Mouse (Mus musculus) lung, adult 18-20 months (tissue): ENCODE results near the gene Thy1.

Experiments
- DNase-seq, 2 experiments: peaks; one replicate each; pipeline ENCODE4 v3.0.0; 2022; ENCODE audit warnings: mixed read lengths in 2 of 2

Gene Thy1

DNA sequence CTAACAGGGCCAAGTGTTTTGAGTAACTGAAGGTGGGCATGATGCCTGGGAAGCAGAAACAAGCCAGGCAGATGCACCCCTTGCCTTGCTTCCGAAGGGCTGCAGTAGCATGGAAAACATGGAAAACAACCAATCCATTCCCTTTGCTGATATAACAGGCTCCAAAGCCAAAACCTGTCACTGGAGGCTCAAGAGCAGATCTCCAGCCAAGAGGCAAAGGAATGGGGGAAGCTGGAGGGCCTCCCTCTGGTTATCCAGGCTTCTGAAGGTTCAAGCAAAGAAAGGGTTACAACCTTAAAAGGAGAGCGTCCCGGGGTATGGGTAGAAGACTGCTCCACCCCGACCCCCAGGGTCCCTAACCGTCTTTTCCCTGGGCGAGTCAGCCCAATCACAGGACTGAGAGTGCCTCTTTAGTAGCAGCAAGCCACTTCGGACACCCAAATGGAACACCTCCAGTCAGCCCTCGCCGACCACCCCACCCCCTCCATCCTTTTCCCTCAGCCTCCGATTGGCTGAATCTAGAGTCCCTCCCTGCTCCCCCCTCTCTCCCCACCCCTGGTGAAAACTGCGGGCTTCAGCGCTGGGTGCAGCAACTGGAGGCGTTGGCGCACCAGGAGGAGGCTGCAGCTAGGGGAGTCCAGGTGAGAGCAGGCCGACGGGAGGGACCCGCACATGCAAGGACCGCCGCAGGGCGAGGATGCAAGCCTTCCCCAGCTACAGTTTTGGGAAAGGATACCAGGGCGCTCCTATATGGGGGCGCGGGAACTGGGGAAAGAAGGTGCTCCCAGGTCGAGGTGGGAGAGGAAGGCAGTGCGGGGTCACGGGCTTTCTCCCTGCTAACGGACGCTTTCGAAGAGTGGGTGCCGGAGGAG, at the start of gene Thy1:
Gene Thy1 (plus strand): TSS at position 549 of the 872 bp plus-strand sequence.
- peak in 1 of 2 experiments; percentile 12 for DNase-seq

GRCm38 (mm10) chr9:43997681-43998080, 45.5 kb upstream of the Thy1 start:
- no peak for DNase-seq

DNA sequence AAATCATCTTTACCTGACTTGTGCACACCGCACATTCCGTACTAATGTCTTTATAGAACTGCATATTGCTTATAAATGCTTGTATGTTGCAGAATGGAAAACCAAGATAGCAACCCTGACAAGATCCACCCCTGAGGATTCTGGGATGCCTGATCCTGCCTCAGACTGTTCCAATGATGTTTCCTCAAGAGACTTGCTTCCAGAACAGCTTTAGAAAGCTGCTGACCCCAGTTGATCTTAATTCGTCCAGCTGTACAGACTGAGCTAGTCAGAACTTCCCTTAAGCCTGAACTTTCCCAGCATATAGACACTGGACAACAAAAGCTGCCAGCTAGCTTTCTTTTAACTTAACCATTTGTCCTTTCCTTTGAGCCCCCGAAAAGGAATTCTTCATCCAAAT, 44.3 kb upstream of the Thy1 start:
- no peak for DNase-seq

- no peak for DNase-seq
Observed at GRCm38 (mm10) chr9:44004362-44004761, 38.8 kb upstream of the Thy1 start.

GRCm38 (mm10) chr9:44005305-44005704, 37.9 kb upstream of the Thy1 start:
- no peak for DNase-seq

- no peak for DNase-seq
Observed at GRCm38 (mm10) chr9:44007323-44007722, 35.9 kb upstream of the Thy1 start.

- DNase-seq, result no peak
Observed at GRCm38 (mm10) chr9:44007991-44008390, 35.2 kb upstream of the Thy1 start.

GRCm38 (mm10) chr9:44010900-44011299, 32.3 kb upstream of the Thy1 start:
- DNase-seq, result no peak

GRCm38 (mm10) chr9:44011668-44012067, 31.5 kb upstream of the Thy1 start:
- no peak for DNase-seq

DNA sequence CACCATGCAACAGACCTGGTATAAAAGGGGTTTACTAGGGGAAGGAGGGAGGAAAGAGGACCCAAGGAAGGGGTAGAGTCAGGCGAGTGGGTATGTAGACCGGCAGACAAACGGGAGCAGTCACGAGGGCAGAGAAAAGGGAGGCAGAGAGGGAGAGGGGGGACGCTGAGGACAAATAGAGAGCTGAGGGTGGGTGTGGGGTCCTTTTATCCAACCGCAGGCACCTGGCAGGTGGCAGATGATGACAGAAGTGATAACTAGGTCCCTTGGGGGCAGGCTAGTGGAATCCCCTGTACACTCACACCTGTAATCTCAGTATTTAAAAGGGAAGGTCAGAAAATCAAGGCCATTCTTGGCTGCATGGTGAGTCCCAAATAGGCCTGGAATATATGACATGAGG, 31.0 kb upstream of the Thy1 start:
- DNase-seq, result no peak

- DNase-seq, result no peak
Observed at GRCm38 (mm10) chr9:44012761-44013301, 30.4 kb upstream of the Thy1 start.

DNA sequence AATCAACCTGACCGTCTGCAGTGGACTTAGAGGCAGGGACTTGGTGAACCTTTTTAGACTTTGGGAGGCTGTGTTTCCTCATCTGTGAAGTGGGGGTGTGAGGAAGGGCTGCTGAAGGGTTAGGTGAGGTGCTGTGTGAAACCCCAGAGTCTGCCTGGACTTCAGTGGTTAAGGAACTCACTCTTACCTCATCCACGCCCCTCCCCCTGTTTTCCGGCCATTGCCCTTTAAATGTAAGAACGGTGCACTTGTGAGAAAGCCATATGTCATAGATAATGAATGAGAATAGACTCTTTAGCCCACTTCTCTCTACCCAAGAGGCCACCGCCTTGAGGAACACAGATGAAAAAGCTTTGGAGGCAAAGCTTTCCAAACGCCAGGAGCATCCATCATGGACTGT, 29.4 kb upstream of the Thy1 start:
- DNase-seq, result no peak

DNA sequence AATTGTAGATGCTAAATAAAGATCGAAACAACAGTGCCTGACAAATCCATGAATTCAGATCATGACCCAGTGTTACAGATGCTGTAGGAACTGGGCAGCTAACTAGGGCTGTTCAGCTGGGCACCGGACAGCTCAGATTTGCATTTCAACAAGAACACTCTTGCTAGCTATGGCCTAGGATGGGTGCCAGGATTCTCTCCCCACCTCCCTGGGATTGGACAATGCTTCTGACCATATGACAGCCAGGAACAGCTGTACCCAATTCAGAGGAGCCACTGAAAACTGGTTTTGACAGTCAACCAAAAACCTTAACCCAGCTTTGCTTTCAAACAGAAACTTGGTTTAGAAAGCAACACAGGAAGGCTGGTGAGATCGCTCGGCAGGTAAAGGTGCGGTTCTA, 26.9 kb upstream of the Thy1 start:
- DNase-seq, result no peak

- DNase-seq, result no peak
Observed at GRCm38 (mm10) chr9:44017846-44018245, 25.3 kb upstream of the Thy1 start.

DNA sequence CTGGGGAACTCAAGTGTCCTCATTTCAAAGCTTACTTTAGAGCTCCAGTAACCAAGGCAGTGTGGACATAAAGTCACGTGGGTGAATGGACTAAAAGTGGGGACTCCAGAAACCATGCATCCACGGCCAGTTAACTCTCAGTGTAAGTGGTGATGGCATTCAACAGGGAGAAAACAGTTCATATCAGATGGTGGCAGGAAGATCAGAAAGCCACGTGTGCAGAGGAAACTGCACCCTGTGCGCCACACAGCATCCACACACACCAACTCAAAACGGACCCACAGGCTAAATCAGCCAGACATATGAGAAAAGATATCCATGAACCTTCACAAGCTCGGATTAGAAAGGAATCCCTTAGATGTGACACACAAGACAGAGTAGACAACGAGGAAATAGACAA, 23.2 kb upstream of the Thy1 start:
- DNase-seq, result no peak

DNA sequence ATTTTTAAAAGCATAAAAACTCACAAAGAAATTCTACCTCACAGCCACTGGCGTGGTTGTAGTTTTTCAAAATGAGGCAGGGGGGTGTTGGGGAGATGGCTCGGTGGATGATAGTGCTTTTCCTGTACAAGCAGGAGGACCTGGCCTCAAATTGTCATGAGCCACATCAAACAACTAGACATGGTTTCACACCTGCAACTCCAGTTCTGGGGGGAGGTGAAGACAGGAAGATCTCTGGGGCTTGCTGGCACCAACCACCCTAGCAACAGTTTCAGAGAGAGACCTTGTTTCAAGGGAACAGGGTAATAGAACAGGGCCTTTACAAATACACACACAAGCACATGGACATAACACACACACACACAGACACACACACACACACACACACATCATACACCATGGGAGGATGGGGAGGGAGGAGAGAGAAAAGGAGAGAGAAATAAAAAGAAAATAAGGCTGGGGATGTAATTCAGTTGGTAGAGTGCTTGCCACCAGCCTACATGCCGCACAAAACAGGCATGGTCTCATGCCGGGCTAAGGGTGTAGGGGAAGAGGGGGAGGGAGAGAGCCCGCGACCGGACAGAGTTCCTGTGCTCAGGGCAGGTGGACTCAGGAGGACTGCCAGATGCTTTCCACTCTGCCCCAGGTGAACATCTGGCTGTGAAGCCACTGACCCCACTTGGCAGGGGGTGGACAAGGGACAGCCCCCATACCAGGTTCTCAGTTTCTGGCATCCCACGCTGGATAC, 20.9 kb upstream of the Thy1 start:
- DNase-seq, result no peak

GRCm38 (mm10) chr9:44024096-44024495, 19.1 kb upstream of the Thy1 start:
- DNase-seq, result no peak

DNA sequence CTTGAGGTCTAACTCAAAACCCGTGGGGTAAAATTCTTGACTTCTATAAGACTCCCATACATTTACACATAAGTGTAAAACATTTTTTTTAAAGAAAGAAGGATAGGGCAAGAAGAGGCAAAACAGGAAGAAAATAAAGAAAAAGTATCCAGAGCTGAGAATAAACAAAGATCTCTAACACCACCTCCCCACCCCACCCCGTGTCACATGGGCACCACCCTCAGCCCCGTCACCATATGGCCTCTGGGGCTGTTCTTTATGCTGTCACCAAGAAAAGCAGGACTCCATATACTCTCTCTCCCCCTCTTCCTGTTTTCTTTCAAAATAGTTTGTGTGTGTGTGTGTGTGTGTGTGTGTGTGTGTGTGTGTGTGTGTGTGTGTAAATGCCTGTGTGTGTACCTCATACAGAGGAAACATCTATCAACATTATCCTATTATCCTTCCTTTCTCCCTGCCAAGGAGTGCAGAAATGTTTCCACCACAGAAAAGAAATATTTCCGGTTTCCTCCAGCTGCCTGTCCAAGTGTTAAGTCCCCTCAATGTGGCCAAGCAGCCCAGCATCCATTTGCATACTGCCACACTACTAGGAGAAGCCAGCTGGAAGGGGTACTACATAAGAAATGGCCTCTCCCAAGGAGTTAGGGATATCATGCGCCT, 13.5 kb upstream of the Thy1 start:
- DNase-seq, result no peak

DNA sequence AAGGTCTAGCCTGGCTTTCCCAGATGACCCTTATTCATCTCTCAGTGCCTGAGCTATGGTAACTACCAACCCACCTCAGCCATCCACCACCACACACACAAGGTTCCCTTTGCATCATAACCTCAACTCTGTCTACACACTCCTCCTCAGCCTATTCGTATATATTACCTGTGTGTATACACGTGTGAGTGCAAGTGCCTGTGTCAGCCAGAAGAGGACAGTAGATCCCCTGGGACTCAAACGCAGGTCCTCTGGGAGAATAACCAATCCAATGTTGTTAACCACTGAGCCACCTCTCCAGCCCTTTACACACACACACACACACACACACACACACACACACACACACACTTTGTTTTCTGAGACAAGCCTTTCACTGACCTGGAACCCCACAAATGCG, 12.5 kb upstream of the Thy1 start:
- DNase-seq, result no peak

GRCm38 (mm10) chr9:44031079-44031478, 12.1 kb upstream of the Thy1 start:
- DNase-seq, result no peak

DNA sequence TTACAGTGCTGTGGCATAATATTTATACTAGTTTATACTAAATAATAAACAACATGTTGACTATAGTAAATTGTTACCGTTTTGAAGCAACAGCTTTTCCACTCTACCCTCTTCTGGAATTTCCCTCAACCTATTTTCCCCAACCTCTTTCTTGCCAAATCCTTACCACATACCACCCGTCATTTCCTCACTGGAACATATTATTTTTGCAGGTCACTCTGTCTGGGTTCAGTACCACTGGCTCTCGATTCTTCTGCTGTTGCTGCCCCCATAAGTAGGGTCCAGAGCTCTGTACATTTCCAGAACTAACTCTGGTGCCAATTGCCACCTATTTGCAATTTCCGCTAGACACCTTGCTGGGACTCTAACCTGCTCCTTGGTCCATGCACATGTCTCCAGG, 11.2 kb upstream of the Thy1 start:
- DNase-seq, result no peak

DNA sequence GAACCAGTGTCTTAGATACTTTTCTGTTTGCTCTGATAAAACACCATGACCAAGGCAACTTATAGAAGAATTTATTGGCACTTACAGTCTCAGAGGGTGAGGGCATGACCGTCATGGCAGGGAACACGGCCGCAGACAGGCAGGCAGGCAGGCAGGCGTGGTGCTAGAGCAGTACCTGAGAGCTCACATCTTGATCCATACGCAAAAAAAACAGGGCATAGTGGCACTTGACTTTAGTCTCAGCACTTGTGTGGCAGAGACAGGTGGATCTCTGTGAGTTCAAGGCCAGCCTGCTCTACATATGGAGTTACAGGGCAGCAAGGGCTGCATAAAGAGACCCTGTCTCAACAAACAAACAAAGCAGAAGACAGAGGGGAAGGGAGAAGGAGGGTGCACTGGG, 9.9 kb upstream of the Thy1 start:
- no peak for DNase-seq

GRCm38 (mm10) chr9:44033957-44034727, 9.0 kb upstream of the Thy1 start:
- no peak for DNase-seq
